Mouse (Mus musculus): Measurements from ENCODE around the gene Katnal1. TPM values are rescaled to one million over a fixed set of nuclear protein-coding genes. Genes with fewer than 3 reads are reported as not detected.
A peak's percentile ranks its signal among the peaks of the same experiment; 100 is the strongest.

Katnal1 gene
- polyA plus RNA-seq, 1 experiment from 2014 or later = 19.9 TPM

DNA sequence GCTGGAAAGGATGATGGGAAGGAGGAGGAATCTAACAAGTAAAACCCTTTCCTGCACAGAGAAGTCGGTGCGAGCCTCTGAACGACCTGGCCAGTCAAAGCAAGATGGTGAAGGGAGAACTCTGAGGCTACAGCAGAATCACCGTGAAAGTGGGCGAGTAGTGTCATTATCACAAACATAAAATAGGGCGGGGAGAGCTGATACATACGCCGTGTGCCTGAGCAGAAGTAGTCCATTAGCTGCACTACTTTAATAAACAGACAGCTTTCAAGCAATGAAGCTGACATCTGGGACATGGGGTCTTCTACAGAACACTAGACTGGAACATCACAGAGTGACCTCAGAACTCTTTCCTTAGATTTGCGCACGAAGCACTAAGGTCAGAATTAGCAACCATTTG is 32.6 kb downstream of the Katnal1 start:
- ChIA-PET POLR2A (no interaction called here), CTCF (interaction anchor here (1.6 to 2.0 kb wide), 3 partner anchors 13 to 153 kb away, joined by 6 to 10 read pairs (median 9); no protein-coding TSS in a partner anchor)
- in situ Hi-C loops (cut with MboI; ENCODE audit: low pct_unique_long_range_greater_than_20kb) = no loop called here

DNA sequence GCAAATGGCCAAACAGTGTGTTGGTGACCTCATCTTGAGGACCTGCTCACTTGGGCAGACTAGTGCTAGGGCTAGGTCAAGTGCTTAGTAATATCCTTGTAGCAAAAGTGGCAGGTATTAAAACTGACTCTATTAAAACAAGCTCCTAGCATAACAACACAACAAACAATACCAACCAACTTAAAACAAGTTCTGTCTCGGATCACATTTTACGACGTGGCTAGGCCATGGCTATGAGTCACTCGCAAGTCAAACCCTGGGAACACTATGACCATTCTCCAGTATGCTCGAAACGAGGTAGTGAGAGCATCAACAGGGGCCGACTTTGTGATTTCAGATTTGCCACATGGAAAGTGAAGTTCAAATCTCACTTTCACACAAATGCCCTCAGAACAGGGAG is 33.3 kb downstream of the Katnal1 start:
- no peaks in the 10 kb centered on the region for H3K27me3 ChIP-seq
- peak; percentile 47 for DNase-seq (ENCODE audit: low read depth, low spot score)
- CTCF ChIA-PET = interaction anchor here (1.6 to 2.0 kb wide), 3 partner anchors 8 to 153 kb away, joined by 4 to 10 read pairs (median 6); no protein-coding TSS in a partner anchor
- TF ChIP-seq CTCF (IDR thresholded peaks at IDR 0.05) = no peak
- ATAC-seq = peak; percentile 67
- POLR2A ChIA-PET = no interaction called here
- in situ Hi-C loops (cut with MboI; ENCODE audit: low pct_unique_long_range_greater_than_20kb) = no loop called here

More for the DNA sequence above, 32.6 kb downstream of the Katnal1 start:
- ATAC-seq (no peak), DNase-seq (ENCODE audit: low read depth, low spot score) (no peak)
- TF ChIP-seq CTCF (IDR thresholded peaks at IDR 0.05) = no peak
- no peaks in the 10 kb centered on the region for H3K27me3 ChIP-seq

DNA sequence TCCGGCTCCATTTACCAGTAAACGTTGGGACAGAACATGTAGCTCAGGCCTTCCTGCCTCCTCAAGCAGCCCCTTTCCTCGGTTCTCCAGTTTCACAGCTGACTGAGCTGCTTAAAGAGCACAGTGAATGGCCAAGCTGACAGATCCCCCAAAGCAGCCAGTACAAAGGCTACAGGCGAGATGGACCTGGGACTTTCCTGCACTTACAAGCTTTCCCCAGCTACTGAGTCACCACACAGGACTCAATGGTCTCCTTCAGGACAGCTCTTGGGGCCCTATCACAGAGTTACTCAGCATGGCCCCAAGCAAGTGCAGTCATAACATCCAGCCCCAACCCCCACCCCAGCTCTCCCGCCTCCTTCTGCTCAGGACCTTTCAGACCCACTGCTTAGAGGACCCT is 34.1 kb downstream of the Katnal1 start:
- ChIA-PET POLR2A (no interaction called here), CTCF (interaction anchor here (1.6 to 1.9 kb wide), 2 partner anchors 9 to 154 kb away, joined by 4 to 6 read pairs; no protein-coding TSS in a partner anchor)
- peak; percentile 56 for ATAC-seq
- in situ Hi-C loops (cut with MboI; ENCODE audit: low pct_unique_long_range_greater_than_20kb) = no loop called here
- H3K27me3 ChIP-seq = no peaks in the 10 kb centered on the region
- peak; percentile 70 for DNase-seq (ENCODE audit: low read depth, low spot score)
- no peak for TF ChIP-seq CTCF (IDR thresholded peaks at IDR 0.05)

DNA sequence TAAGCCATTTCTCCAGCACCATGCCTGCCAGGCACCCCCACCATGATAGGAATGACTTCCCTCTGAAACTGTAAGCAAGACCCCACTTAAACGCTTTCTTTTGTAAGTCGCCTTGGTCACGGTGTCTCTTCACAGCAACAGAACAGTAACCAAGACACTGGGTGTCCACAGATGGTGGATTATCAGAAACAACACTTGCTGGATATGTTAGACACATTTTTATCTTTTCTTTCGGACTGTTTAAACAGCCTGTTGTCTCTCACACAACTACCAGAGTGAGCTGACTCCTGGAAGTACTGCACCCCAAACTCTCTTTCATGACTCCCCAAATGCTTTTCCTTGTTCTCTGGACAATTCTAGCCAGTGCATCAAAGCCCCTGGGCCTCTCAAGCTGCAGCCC is 38.9 kb downstream of the Katnal1 start:
- ATAC-seq = no peak
- ChIA-PET POLR2A (no interaction called here), CTCF (no interaction called here)
- H3K27me3 ChIP-seq = no peaks in the 10 kb centered on the region
- no peak for DNase-seq (ENCODE audit: low read depth, low spot score)
- TF ChIP-seq CTCF (IDR thresholded peaks at IDR 0.05) = no peak
- in situ Hi-C loops (cut with MboI; ENCODE audit: low pct_unique_long_range_greater_than_20kb) = no loop called here

DNA sequence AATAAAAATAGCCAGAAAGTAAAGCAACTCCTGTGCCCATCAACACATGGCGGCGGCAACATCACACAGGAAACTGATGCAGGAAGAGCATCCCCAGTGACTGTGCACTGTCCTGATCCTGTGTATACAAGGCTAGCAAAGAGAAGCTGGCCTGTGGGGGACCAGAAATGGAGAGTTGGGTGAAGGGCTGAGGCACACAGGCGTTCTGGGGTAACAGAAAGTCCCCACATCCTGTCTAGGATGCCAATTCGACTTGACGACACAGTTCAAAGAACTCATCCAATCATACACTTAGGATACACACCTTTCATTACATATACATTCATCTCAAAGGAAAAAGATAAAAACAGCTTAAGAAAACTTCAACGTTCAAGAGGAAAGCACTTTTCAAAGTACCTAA is 41.1 kb downstream of the Katnal1 start:
- in situ Hi-C loops (cut with MboI; ENCODE audit: low pct_unique_long_range_greater_than_20kb) = no loop called here
- H3K27me3 ChIP-seq = no peaks in the 10 kb centered on the region
- POLR2A ChIA-PET = no interaction called here
- DNase-seq (ENCODE audit: low read depth, low spot score) (no peak), ATAC-seq (no peak)
- CTCF ChIA-PET = no interaction called here
- no peak for TF ChIP-seq CTCF (IDR thresholded peaks at IDR 0.05)

DNA sequence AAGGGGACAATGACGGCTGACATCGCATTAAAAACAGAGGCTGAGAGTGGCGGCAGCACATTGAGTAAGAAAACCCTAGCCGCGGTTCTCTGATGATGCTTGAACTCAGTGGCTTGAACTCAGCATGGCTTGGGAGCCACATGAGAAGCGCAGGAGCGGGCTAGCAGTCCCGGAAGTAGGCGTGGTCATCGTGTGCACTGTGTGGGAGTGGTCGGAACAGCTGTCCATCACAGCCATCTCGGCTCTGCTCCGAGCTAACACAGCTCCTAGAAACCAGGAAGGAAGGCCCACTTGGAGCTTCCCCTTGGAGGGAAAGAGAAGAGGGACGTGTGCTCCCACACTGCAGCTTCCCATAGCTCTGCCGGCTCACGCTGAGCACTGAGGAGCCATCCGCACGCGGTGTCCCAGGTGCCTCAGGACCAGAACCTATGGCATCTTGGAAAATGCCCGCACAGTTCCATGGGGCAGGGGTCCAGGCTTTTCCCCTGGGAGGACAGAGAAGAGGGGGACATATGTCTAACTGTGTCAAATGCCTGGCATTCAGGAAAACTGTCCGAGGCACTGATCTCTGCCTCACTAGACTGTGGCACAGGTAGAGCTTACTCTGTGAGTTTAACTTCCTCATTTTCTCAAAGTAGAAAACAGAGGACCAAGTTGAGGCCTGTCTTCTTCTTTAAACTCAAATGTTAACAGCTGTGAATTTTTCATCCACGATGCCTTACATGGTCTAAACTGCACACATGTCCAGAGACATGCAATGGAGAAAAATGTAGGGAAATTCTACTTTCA is 43.1 kb downstream of the Katnal1 start:
- H3K27me3 ChIP-seq = no peaks in the 10 kb centered on the region
- DNase-seq (ENCODE audit: low read depth, low spot score) = no peak
- POLR2A ChIA-PET = interaction anchor here (0.6 kb wide), 1 partner anchor 73 kb away, joined by 4 read pairs; no protein-coding TSS in a partner anchor
- in situ Hi-C loops (cut with MboI; ENCODE audit: low pct_unique_long_range_greater_than_20kb) = no loop called here
- CTCF ChIA-PET = no interaction called here
- TF ChIP-seq CTCF (IDR thresholded peaks at IDR 0.05) = no peak
- no peak for ATAC-seq

DNA sequence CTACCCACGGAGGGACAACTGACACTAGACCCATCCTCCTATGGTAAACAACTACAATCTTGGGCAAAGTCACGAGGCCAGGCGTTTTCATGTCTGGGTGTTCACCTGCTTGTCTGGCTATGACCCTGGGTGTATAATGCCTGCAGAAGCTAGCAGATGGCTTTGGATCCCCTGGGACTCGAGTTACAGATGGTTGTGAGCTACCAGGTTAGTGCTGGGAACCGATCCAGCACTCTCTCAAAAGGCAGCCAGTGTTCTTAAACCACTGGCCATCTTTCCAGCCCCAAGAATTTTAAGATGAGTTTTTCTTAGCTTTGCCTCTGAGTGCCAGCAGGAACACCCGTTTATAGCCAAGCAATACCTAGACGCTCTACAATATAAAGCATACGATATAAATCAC is 45.4 kb downstream of the Katnal1 start:
- TF ChIP-seq CTCF (IDR thresholded peaks at IDR 0.05) = no peak
- H3K27me3 ChIP-seq = no peaks in the 10 kb centered on the region
- ChIA-PET CTCF (no interaction called here), POLR2A (no interaction called here)
- in situ Hi-C loops (cut with MboI; ENCODE audit: low pct_unique_long_range_greater_than_20kb) = no loop called here
- no peak for ATAC-seq
- DNase-seq (ENCODE audit: low read depth, low spot score) = no peak

DNA sequence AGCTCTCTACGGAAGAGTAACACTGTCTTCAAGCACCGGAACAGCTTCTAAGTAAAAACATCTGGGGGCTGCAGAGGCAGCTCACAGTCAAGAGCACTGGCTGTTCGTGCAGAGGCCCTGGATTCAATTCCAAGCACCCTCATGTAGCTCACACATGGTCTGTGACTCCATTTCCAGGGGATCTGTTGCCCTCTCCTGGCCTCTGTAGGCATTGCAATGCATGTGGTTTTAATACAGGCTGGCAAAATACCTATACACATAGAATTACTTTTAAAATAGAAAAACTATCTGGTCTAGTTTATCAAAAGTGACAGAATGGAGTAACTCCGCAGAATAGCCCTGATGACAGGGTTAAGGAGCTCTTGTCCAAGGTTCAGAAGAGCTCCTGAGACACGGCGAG is 49.9 kb downstream of the Katnal1 start:
- DNase-seq (ENCODE audit: low read depth, low spot score) = no peak
- H3K27me3 ChIP-seq = no peaks in the 10 kb centered on the region
- ChIA-PET CTCF (interaction anchor here (0.9 to 1.2 kb wide), 4 partner anchors 25 to 170 kb away, joined by 3 to 4 read pairs (median 4); no protein-coding TSS in a partner anchor), POLR2A (no interaction called here)
- no peak for ATAC-seq
- TF ChIP-seq CTCF (IDR thresholded peaks at IDR 0.05) = peak; percentile 73
- in situ Hi-C loops (cut with MboI; ENCODE audit: low pct_unique_long_range_greater_than_20kb) = no loop called here

DNA sequence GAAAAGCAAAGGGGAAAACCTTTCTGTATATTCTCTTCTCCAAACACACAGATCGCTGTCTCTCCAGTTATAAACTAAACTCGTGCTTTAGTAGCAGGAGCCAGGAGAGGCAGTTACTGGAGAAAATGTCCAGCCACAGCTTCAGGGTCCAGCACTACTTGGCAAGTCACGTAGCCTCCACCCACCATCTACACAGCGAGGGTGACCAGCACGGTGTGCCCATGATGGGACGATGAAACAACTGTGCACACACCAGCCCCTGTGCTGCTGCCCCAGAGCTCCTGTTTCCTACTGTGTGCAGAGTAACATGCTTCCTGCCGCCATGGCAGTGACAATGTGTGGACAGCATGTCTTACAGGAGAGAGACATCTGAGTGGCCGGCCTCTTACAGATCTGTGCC is 56.0 kb downstream of the Katnal1 start:
- DNase-seq (ENCODE audit: low read depth, low spot score) (no peak), ATAC-seq (no peak)
- ChIA-PET CTCF (no interaction called here), POLR2A (interaction anchor here (1.1 kb wide), 1 partner anchor 7 kb away, joined by 3 read pairs; no protein-coding TSS in a partner anchor)
- no peaks in the 10 kb centered on the region for H3K27me3 ChIP-seq
- TF ChIP-seq CTCF (IDR thresholded peaks at IDR 0.05) = no peak
- in situ Hi-C loops (cut with MboI; ENCODE audit: low pct_unique_long_range_greater_than_20kb) = no loop called here

DNA sequence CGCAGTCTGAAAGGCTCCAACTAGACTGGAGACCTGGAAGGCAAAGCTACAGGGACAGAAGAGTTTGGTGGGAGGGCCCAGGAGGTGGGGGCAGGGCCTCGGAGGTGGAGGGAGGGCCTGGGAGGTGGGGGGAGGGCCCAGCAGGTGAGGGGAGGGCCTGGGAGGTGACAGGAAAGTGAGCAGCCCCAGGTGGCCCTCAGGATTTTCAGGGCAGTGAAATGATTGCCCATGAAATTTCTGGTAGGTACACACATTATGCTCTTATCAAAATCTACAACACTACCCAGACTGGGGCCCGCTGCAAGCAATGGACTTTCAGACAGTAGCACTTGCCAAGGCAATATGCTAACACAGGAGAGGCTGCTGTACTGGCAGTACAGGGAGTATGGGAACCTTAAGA is 59.5 kb downstream of the Katnal1 start:
- no peak for TF ChIP-seq CTCF (IDR thresholded peaks at IDR 0.05)
- ChIA-PET CTCF (no interaction called here), POLR2A (no interaction called here)
- in situ Hi-C loops (cut with MboI; ENCODE audit: low pct_unique_long_range_greater_than_20kb) = no loop called here
- DNase-seq (ENCODE audit: low read depth, low spot score) (no peak), ATAC-seq (no peak)
- no peaks in the 10 kb centered on the region for H3K27me3 ChIP-seq

DNA sequence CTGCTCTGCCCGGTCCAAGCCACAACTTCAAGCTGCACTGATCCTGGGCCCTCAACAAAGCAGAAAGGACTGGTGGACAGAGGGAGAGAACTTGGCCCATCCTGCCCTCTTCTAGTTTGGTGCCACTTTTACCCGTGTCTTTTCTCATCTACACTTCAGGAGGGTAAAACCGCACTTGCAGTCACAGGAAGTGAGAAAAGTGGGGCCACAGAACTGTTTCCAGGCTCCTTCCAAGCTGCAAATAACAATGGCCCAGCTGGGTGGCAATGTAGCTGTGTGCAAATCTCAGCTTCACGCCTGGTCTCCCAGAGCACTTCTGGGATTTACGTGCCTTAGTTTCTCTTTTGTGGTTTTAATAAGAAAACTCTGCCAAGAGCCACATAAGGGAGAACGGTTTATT is 61.4 kb downstream of the Katnal1 start:
- POLR2A ChIA-PET = no interaction called here
- CTCF ChIA-PET = interaction anchor here (0.9 to 2.7 kb wide), 2 partner anchors 9 to 38 kb away, joined by 3 to 6 read pairs; no protein-coding TSS in a partner anchor
- no peak for TF ChIP-seq CTCF (IDR thresholded peaks at IDR 0.05)
- no peaks in the 10 kb centered on the region for H3K27me3 ChIP-seq
- in situ Hi-C loops (cut with MboI; ENCODE audit: low pct_unique_long_range_greater_than_20kb) = no loop called here
- DNase-seq (ENCODE audit: low read depth, low spot score) = no peak
- no peak for ATAC-seq

Measured in Patski (cell line).